Mouse (Mus musculus) midbrain, embryonic 11.5 days (tissue): ENCODE measurements at regions not wholly inside any gene's neighbourhood (a gene's known extent, or its start where the extent isn't known, plus 50 kb on each side); places are given as distances from the start of the nearest gene placed in this dataset.

Experiments
- ATAC-seq: fragments of 200-750 bp; cut with Nextera tagmentation; 2 replicates; pipeline ENCODE4 v1.8.0; 2017; ENCODE audit warnings: moderate TSS enrichment, moderate library complexity; ENCODE audit not compliant: low FRiP score
- DNase-seq: peaks from one replicate; pipeline ENCODE4 v3.0.0; 2015; ENCODE audit warnings: low spot score; ENCODE audit errors: missing footprints
- H3K27ac ChIP-seq: fragments of 300-500 bp; sonication (generic); 2 replicates; pipeline ENCODE4 v1.5.1; 2014; ENCODE audit warnings: low read depth, low read length
- H3K27me3 ChIP-seq: fragments of 300-500 bp; sonication (generic); 2 replicates; pipeline ENCODE4 v1.6.1; 2014; ENCODE audit warnings: mild to moderate bottlenecking, low read length, moderate library complexity, mixed read lengths; ENCODE audit not compliant: control insufficient read depth, insufficient read depth
- H3K36me3 ChIP-seq: fragments of 300-500 bp; sonication (generic); 2 replicates; pipeline ENCODE4 v1.6.1; 2014; ENCODE audit warnings: mild to moderate bottlenecking, low read length, moderate library complexity, mixed read lengths; ENCODE audit not compliant: control insufficient read depth, insufficient read depth
- H3K4me1 ChIP-seq: fragments of 300-500 bp; sonication (generic); 2 replicates; pipeline ENCODE4 v1.6.1; 2014; ENCODE audit warnings: low read length; ENCODE audit not compliant: control insufficient read depth, insufficient read depth
- H3K4me2 ChIP-seq: fragments of 300-500 bp; sonication (generic); 2 replicates; pipeline ENCODE4 v1.6.1; 2014; ENCODE audit warnings: mild to moderate bottlenecking, moderate library complexity
- H3K4me3 ChIP-seq: fragments of 300-500 bp; sonication (generic); 2 replicates; pipeline ENCODE4 v1.5.1; 2014; ENCODE audit warnings: low read depth, low read length
- H3K9ac ChIP-seq: fragments of 300-500 bp; sonication (generic); 2 replicates; pipeline ENCODE4 v1.6.1; 2014; ENCODE audit warnings: low read length
- H3K9me3 ChIP-seq: fragments of 300-500 bp; sonication (generic); 2 replicates; pipeline ENCODE4 v1.6.1; 2016; ENCODE audit warnings: low read length; ENCODE audit not compliant: control insufficient read depth
- WGBS: fragments of 180-500 bp; shearing (Covaris S2); extraction: QIAGEN DNeasy Blood & Tissue Kit; methylation state at CpG from one replicate; pipeline ENCODE4 v1.1.7; 2014; 5-methylcytosine and 5-hydroxymethylcytosine counted together

GRCm38 (mm10) chr3:38788751-38789150 lies 98.0 kb upstream of the Fat4 start:
- Histone ChIP-seq H3K27ac (no peak overlapping the region), H3K4me3 (no peak overlapping the region), H3K36me3 (no peaks in the 10 kb centered on the region), H3K4me1 (no peaks in the 10 kb centered on the region), H3K9me3 (no peaks in the 10 kb centered on the region), H3K9ac (no peak overlapping the region), H3K4me2 (no peak overlapping the region), H3K27me3 (no peaks in the 10 kb centered on the region)
- ATAC-seq (no peak), DNase-seq (peak; percentile 76)
- WGBS = 50% methylated on average over 2 of the region's 2 CpGs

GRCm38 (mm10) chr3:38783711-38784110 lies 103.0 kb upstream of the Fat4 start:
- peak; percentile 67 for DNase-seq

GRCm38 (mm10) chr3:38783051-38783450 lies 103.7 kb upstream of the Fat4 start:
- DNase-seq = peak; percentile 45

More at GRCm38 (mm10) chr3:38783711-38784110, 103.0 kb upstream of the Fat4 start:
- 84% methylated on average over 6 of the region's 6 CpGs for WGBS
- Histone ChIP-seq H3K4me2 (no peak overlapping the region), H3K9ac (no peak overlapping the region), H3K9me3 (no peaks in the 10 kb centered on the region), H3K27me3 (no peaks in the 10 kb centered on the region), H3K4me3 (no peak overlapping the region), H3K27ac (no peak overlapping the region), H3K4me1 (no peaks in the 10 kb centered on the region), H3K36me3 (no peaks in the 10 kb centered on the region)
- ATAC-seq = no peak

GRCm38 (mm10) chr3:38776743-38777366 lies 109.9 kb upstream of the Fat4 start:
- peak overlapping the region; percentile 41 for H3K27ac ChIP-seq
- H3K9ac ChIP-seq = no peak overlapping the region
- no peaks in the 10 kb centered on the region for H3K9me3 ChIP-seq
- ATAC-seq (peak; percentile 86), DNase-seq (peak; percentile 84)
- 53% methylated on average over 4 of the region's 4 CpGs for WGBS
- H3K4me1 ChIP-seq = peaks cover 5% of the 10 kb centered on the region; the same call in 1 of the 2 replicates
- no peaks in the 10 kb centered on the region for H3K27me3 ChIP-seq
- no peaks in the 10 kb centered on the region for H3K36me3 ChIP-seq
- H3K4me2 ChIP-seq = no peak overlapping the region
- no peak overlapping the region for H3K4me3 ChIP-seq

More at GRCm38 (mm10) chr3:38783051-38783450, 103.7 kb upstream of the Fat4 start:
- H3K4me1 ChIP-seq = no peaks in the 10 kb centered on the region
- ATAC-seq = no peak
- no peak overlapping the region for H3K27ac ChIP-seq
- WGBS = 45% methylated on average over 3 of the region's 3 CpGs
- no peak overlapping the region for H3K4me2 ChIP-seq
- H3K4me3 ChIP-seq = no peak overlapping the region
- H3K9ac ChIP-seq = no peak overlapping the region
- H3K27me3 ChIP-seq = no peaks in the 10 kb centered on the region
- H3K9me3 ChIP-seq = no peaks in the 10 kb centered on the region
- H3K36me3 ChIP-seq = no peaks in the 10 kb centered on the region

GRCm38 (mm10) chr3:38754632-38755123 lies 132.1 kb upstream of the Fat4 start:
- Histone ChIP-seq H3K9me3 (no peaks in the 10 kb centered on the region), H3K4me1 (peaks cover 2% of the 10 kb centered on the region; the same call in 1 of the 2 replicates), H3K4me3 (no peak overlapping the region), H3K27ac (peak overlapping the region; percentile 17; the same call in 1 of the 2 replicates), H3K36me3 (no peaks in the 10 kb centered on the region), H3K4me2 (no peak overlapping the region), H3K27me3 (no peaks in the 10 kb centered on the region), H3K9ac (no peak overlapping the region)
- DNase-seq (peak; percentile 83), ATAC-seq (no peak; the same call in 1 of the 2 replicates)
- WGBS = 77% methylated on average over 5 of the region's 5 CpGs

DNA sequence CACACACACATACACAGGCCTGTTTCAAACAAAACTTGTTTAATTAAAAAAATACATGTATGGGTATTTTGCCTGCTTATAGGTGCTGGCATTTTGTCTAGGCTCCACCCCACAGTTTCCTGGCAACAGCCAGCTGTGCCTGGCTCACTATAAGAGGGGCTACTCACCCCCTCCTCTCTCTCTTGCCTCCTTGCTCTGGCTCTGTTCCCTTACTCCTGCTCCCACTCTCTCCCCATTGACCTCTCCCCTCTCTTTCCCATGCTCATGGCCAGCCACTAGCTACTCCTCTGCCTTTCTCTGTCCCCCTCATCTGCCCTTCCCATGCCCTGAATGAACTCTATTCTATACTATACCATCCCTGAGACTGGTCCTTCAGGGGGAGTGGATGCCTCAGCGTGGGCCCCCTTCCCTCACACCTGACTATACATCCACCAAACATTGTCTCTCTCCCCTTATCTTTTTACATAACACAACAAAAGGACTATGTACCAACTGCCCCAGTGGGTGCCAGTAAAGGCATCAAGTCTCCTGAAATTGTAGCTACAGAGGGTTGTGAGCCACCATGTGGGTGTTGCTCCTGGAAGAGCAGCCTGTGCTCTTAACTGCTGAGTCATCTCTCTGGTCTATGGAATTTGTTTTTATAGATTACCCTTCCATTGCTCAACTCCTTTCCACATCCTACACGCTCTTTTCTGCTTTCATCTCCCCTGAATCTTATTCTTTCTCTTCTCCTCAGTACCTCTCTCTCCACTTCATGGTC lies 133.1 kb upstream of the Fat4 start:
- Histone ChIP-seq H3K4me3 (no peak overlapping the region), H3K9me3 (no peaks in the 10 kb centered on the region), H3K9ac (no peak overlapping the region), H3K36me3 (no peaks in the 10 kb centered on the region), H3K27me3 (no peaks in the 10 kb centered on the region), H3K27ac (no peak overlapping the region), H3K4me2 (no peak overlapping the region), H3K4me1 (peaks cover 2% of the 10 kb centered on the region; the same call in 1 of the 2 replicates)
- DNase-seq (no peak), ATAC-seq (0 out of 2 replicates have a peak, but pooled peaks have one; percentile 27)
- WGBS = 82% methylated on average over 2 of the region's 2 CpGs

DNA sequence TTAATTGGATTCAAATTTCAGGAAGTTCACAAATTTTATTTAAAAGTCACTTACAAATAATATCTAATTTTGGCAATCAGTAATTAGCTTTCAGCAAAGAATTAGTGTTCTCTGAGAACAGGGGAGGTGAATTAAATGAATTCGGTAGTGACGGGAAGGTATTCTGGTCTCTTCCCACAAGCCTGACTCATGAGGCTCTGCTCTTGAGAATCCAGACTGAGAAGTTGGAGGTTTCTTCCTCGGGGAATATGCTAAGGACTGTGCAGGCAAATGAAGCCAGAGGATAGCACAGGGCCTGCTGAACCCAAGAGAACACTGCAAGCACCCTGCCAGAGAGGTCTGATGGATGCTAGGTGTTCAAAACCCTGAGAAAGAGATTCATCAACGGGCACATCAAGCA lies 144.6 kb upstream of the Fat4 start:
- Histone ChIP-seq H3K27ac (no peak overlapping the region), H3K9me3 (no peaks in the 10 kb centered on the region), H3K36me3 (no peaks in the 10 kb centered on the region), H3K4me1 (no peaks in the 10 kb centered on the region), H3K27me3 (no peaks in the 10 kb centered on the region), H3K4me3 (no peak overlapping the region), H3K4me2 (no peak overlapping the region), H3K9ac (no peak overlapping the region)
- ATAC-seq (no peak), DNase-seq (no peak)
- 90% methylated on average over 4 of the region's 4 CpGs for WGBS

- H3K27me3 ChIP-seq = no peaks in the 10 kb centered on the region
- H3K4me2 ChIP-seq = no peak overlapping the region
- WGBS = 71% methylated on average over 1 of the region's 1 CpGs
- ATAC-seq (no peak), DNase-seq (no peak)
- no peak overlapping the region for H3K9ac ChIP-seq
- no peak overlapping the region for H3K4me3 ChIP-seq
- H3K27ac ChIP-seq = no peak overlapping the region
- no peaks in the 10 kb centered on the region for H3K4me1 ChIP-seq
- H3K36me3 ChIP-seq = no peaks in the 10 kb centered on the region
- no peaks in the 10 kb centered on the region for H3K9me3 ChIP-seq
Observed at GRCm38 (mm10) chr3:38722606-38723005, 164.1 kb upstream of the Fat4 start.
